Mouse (Mus musculus) mouse trophoblast stem cell (cell line): ENCODE results near the gene Atmin.

Experiments used
- in situ Hi-C, 2 experiments: fragments of 300-500 bp; cut with MseI, MboI; formaldehyde crosslinking; loops; 2 replicates in 1 of 2; 3 replicates in 1 of 2; pipeline ENCODE4 v1.15.1; 2025

The Atmin gene

DNA sequence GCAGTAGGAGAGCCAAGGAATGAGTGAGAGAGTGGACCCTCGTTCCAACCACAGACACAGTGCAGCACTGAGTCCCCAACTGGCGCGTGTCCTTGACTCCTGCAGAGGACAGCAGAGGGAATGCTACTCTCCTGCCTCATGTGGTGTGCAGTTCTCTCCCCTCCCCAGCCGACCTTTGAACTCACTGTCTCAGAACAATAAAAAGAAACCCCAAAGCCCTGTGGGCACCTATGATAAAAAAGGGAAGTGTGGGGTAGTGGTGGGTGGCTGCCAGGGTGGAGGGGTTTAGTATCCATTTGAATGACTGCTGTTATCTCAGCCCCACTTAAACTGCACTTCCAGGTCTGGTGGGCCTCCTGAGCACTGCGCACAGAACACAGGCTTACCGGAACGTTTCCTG, 4.4 kb downstream of the Atmin start:
- in situ Hi-C loops: no loop called here

DNA sequence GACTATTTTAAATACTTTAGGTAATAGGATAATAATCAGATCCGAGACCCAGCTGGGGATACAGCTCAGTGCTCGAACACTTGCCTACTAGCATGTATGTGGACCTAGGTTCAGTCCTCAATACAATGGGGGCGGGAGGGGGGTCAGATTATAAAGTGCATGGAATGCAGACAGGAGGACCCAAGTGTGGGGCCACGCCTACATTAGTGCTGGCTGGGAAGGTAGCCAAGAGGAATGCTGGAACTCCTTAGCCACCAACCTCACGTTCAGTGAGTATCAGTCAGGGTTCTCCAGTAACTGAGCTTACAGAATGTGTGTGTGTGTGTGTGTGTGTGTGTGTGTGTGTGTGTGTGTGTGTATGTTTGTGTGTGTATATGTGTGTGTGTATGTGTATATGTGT, 8.2 kb downstream of the Atmin start:
- in situ Hi-C loops: no loop called here

- in situ Hi-C loops: no loop called here
Observed at GRCm38 (mm10) chr8:116951778-116952177, 8.6 kb downstream of the Atmin start.

GRCm38 (mm10) chr8:116952428-116952827, 9.2 kb downstream of the Atmin start:
- in situ Hi-C loops: no loop called here

GRCm38 (mm10) chr8:116954415-116954814, 11.2 kb downstream of the Atmin start:
- in situ Hi-C loops: no loop called here

- in situ Hi-C loops: no loop called here
Observed at GRCm38 (mm10) chr8:116969531-116969930, 26.3 kb downstream of the Atmin start.

- in situ Hi-C loops: no loop called here
Observed at GRCm38 (mm10) chr8:116975066-116975465, 31.9 kb downstream of the Atmin start.

DNA sequence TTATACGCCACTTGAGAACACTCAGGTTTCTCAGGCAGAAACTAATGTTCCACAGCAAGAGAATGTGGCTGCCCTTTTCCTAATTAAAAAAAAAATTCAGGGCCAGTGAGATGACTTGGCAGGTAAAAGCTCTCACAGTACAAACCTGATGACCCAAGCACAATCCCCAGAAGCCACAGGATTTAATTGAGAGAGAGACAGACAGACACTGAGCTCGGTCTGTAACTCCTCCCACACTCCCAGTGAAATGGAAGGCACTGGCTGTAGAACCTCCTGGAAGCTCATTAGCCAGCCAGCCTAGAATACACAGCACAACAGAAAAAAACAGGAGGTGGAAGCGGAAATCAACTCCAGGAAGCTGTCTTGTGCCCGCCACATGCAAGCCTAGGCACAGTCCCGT, 32.4 kb downstream of the Atmin start:
- in situ Hi-C loops: no loop called here

DNA sequence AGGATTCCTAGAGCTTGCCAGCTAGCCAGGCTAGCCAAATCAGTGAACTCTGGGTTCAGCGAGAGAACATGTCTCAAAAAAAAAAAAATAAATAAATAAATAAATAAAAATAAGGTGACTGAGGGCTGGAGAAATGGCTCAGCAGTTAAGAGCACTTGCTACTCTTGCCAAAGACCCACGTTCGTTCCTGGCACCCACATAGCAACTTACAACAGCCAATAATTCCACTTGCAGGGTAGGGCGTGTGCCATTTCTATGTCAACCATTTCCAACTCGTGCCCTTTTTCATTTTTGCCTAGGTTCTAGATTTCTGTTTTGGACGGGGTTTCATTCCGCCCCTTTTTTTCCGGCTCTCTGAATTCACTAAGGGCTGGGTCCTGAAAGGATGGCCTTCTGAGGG, 34.9 kb downstream of the Atmin start:
- in situ Hi-C loops: no loop called here

- in situ Hi-C loops: no loop called here
Observed at GRCm38 (mm10) chr8:116978631-116979256, 35.6 kb downstream of the Atmin start, which contains the start of gene 1700030J22Rik. Gene 1700030J22Rik (minus strand): TSS chr8:116978959.

DNA sequence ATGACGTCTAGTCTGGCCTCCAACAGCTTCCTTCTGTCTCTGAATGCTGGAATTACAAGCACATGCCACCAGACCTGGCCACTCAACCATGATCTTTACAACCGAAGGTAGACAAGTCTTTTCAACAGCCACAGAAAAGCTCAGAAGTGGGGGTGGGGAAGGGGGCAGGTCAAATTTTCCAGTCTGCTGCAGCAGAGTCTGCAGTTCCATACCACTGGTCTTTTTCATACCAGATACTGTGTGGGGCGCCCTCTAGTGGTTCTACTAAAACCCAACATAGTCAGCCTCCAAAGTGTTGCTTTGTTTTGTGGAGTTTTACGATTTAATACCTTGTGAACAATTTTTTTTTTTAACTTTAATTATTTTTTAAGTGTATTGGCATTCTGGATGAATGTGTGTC, 36.9 kb downstream of the Atmin start:
- in situ Hi-C loops: no loop called here

- in situ Hi-C loops: no loop called here
Observed at GRCm38 (mm10) chr8:116989842-116990241, 46.6 kb downstream of the Atmin start.

DNA sequence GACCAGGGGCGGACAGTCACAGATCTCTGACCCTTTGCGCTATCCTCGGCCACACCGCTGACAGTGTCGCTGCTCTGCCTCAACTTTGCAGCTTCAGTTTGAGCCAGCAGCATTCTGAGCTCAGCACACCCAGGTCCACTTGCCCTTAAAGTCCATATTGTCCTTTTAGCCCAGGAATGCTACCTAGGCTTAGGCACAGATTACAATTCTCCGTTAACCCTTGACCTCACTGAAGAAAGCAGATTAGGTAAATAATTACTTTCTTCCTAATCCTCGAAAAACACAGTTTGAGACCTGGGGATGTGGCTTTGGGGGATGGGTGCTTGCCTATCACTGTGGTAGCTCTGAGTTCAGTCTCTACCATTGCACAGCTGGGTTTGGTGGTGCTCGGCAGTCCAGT, 48.0 kb downstream of the Atmin start:
- in situ Hi-C loops: no loop called here

- in situ Hi-C loops: no loop called here
Observed at GRCm38 (mm10) chr8:116992176-116992971, 49.2 kb downstream of the Atmin start.

- in situ Hi-C loops: no loop called here
Observed at GRCm38 (mm10) chr8:116993095-116993867, 50.1 kb downstream of the Atmin start, which contains the start of gene Gcsh. Gene Gcsh (minus strand): TSS chr8:116993537.

GRCm38 (mm10) chr8:116994016-116994716, 51.0 kb downstream of the Atmin start:
- in situ Hi-C loops: no loop called here
